Mouse (Mus musculus) megakaryocyte, embryonic 14.5 days (primary cell): Measurements from ENCODE around the gene Myof.

Experiments used
- FLI1 ChIP-seq: IDR thresholded peaks from 2 replicates; pipeline ENCODE4 v1.6.1; 2012; ENCODE audit warnings: low read length, inconsistent platforms, mixed read lengths
- GATA1 ChIP-seq: IDR thresholded peaks from 3 replicates; pipeline ENCODE4 v1.6.1; 2012; ENCODE audit warnings: mixed read lengths, low read length, inconsistent platforms, borderline replicate concordance

GRCm38 (mm10) chr19:38030673-38031137 is 12.7 kb downstream of the Myof start:
- no peak for TF ChIP-seq GATA1
- no peak for TF ChIP-seq FLI1
